Mouse (Mus musculus) E14TG2a.4 (cell line): Measurements from ENCODE around the gene Gnao1.

Experiments used
- CTCF ChIP-seq: conservative IDR thresholded peaks from 2 replicates; pipeline ENCODE4 v1.5.1; 2014; ENCODE audit warnings: low read length
- NANOG ChIP-seq: IDR thresholded peaks from 2 replicates; pipeline ENCODE4 v1.6.1; 2014; ENCODE audit warnings: borderline replicate concordance, low read length, mixed read lengths
- POU5F1 ChIP-seq: IDR thresholded peaks from 2 replicates; pipeline ENCODE4 v1.6.1; 2014; ENCODE audit warnings: low read length, borderline replicate concordance

- TF ChIP-seq POU5F1 (no peak), CTCF (no peak), NANOG (no peak)
Measured at GRCm38 (mm10) chr8:93981679-93982215, 172.0 kb downstream of the Gnao1 start.
